Mouse (Mus musculus) ES-E14 (cell line): Measurements from ENCODE around the gene Nfkbid. TPM values are rescaled to one million over a fixed set of nuclear protein-coding genes. Genes with fewer than 3 reads are reported as not detected.
"Not testable (repeated sequence)": the region's sequence is repeated elsewhere in the genome, so short reads cannot be mapped to it uniquely, and the experiment has no call there.

Source experiments
- DNase-seq: peaks from one replicate; pipeline ENCODE4 v3.0.0-alpha.2; 2013; ENCODE audit warnings: low read depth, low spot score
- H3K27ac ChIP-seq: 2 replicates; pipeline ENCODE4 v1.5.1; 2012; ENCODE audit warnings: low read depth, mild to moderate bottlenecking, low read length, moderate library complexity, mixed read lengths; ENCODE audit not compliant: poor library complexity, insufficient read depth, severe bottlenecking
- H3K36me3 ChIP-seq: 2 replicates; pipeline ENCODE4 v1.6.1; 2012; ENCODE audit warnings: mild to moderate bottlenecking, low read length, moderate library complexity, mixed read lengths; ENCODE audit not compliant: control insufficient read depth, poor library complexity, insufficient read depth, severe bottlenecking
- H3K4me1 ChIP-seq, 2 experiments: fragments of 150-350 bp in 1 of 2; sonication (generic) in 1 of 2; 2 replicates each; pipeline ENCODE4 v1.6.1; 2012; ENCODE audit warnings: low read length in 2 of 2, mild to moderate bottlenecking in 1 of 2, mixed read lengths in 1 of 2; ENCODE audit not compliant: control insufficient read depth in 2 of 2, insufficient read depth in 2 of 2, poor library complexity in 1 of 2
- H3K4me3 ChIP-seq, 2 experiments: fragments of 150-350 bp in 1 of 2; sonication (generic) in 1 of 2; 2 replicates each; pipeline ENCODE4 v1.5.1; 2012; ENCODE audit warnings: low read length in 2 of 2, low read depth in 1 of 2, mild to moderate bottlenecking in 1 of 2, mixed read lengths in 1 of 2; ENCODE audit not compliant: insufficient read depth in 1 of 2, poor library complexity in 1 of 2, severe bottlenecking in 1 of 2
- H3K9ac ChIP-seq: 2 replicates; pipeline ENCODE4 v1.6.1; 2012; ENCODE audit warnings: low read depth, mild to moderate bottlenecking, low read length, mixed read lengths; ENCODE audit not compliant: poor library complexity, insufficient read depth, severe bottlenecking
- H3K9me3 ChIP-seq: fragments of 150-350 bp; sonication (generic); 2 replicates; pipeline ENCODE4 v1.6.1; 2012; ENCODE audit warnings: low read depth, mild to moderate bottlenecking, low read length; ENCODE audit not compliant: control insufficient read depth, insufficient read depth
- CHD2 ChIP-seq: IDR thresholded peaks from 2 replicates; pipeline ENCODE4 v1.6.1; 2014; ENCODE audit warnings: mild to moderate bottlenecking, low read depth, low read length, inconsistent platforms
- HCFC1 ChIP-seq: IDR thresholded peaks from 2 replicates; pipeline ENCODE4 v1.6.1; 2012; ENCODE audit warnings: low read length, inconsistent platforms, borderline replicate concordance; ENCODE audit not compliant: insufficient read depth
- MAFK ChIP-seq: IDR thresholded peaks from 2 replicates; pipeline ENCODE4 v1.6.1; 2014; ENCODE audit warnings: mild to moderate bottlenecking, low read depth, low read length, inconsistent platforms; ENCODE audit not compliant: insufficient read depth
- ZC3H11A ChIP-seq: IDR thresholded peaks from 2 replicates; pipeline ENCODE4 v1.6.1; 2012; ENCODE audit warnings: low read depth, mild to moderate bottlenecking, inconsistent platforms, low read length, borderline replicate concordance
- ZNF384 ChIP-seq: IDR thresholded peaks from 2 replicates; pipeline ENCODE4 v1.6.1; 2012; ENCODE audit warnings: low read depth, low read length, inconsistent platforms
- in situ Hi-C, 2 experiments: fragments of 600-800 bp; cut with MboI; formaldehyde crosslinking; loops; one replicate each; pipeline ENCODE4 v1.15.1; 2025; ENCODE audit warnings: low sequenced_read_pairs in 2 of 2, inconsistent platforms in 1 of 2; ENCODE audit not compliant: unreplicated experiment in 2 of 2
- total RNA-seq: library from RNA; depleted of rRNA; stranded (reverse); fragments of 300-350 nt; gene quantifications from 2 replicates; pipeline ENCODE4 v1.2.3, GENCODE M21; 2012; rRNA removed

Gene Nfkbid
- total RNA-seq, 1 experiment = 4.2 TPM

DNA sequence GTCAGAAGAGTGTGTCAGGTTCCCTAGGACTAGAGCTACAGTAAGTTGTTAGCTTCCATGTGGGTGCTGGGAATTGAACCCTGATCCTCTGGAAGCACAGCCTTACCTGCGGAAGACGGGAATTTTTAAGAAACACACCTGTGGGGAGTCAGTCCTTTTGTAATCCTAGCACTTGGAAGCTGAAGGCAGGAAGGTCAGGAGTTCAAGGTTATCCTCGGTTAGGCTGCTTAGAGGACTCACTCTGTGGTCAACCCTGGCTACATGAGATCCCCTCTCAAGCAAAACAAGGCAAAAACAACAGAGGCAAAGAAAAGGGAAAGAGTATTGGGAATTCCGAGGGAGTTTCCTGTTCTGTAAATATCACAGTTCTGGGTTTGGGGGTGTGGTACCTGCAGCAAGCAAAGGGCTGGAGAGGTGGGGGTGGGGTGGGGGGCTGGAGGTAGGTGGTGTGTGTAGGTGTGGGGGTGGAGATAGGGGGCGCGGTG lies 43.3 kb downstream of the Nfkbid start:
- TF ChIP-seq ZC3H11A = no peak
- no peak for TF ChIP-seq CHD2
- TF ChIP-seq ZNF384 = no peak
- no peak for TF ChIP-seq HCFC1
- no peaks in the 10 kb centered on the region for H3K9me3 ChIP-seq
- H3K4me3 ChIP-seq = peak overlapping the region; percentile 73 to 79
- H3K27ac ChIP-seq = peak overlapping the region; percentile 96
- H3K4me1 ChIP-seq = peaks cover 6 to 26% of the 10 kb centered on the region in 2 experiments
- in situ Hi-C loops = no loop called here
- H3K36me3 ChIP-seq = peaks cover 28% of the 10 kb centered on the region
- H3K9ac ChIP-seq = peak overlapping the region; percentile 80; the same call in 1 of the 2 replicates
- no peak for DNase-seq

GRCm38 (mm10) chr7:30472411-30472810 lies 50.9 kb downstream of the Nfkbid start:
- Histone ChIP-seq H3K4me1 (peaks cover 3 to 10% of the 10 kb centered on the region in 2 experiments), H3K36me3 (peaks cover 57% of the 10 kb centered on the region), H3K9me3 (no peaks in the 10 kb centered on the region), H3K9ac (no peak overlapping the region), H3K27ac (no peak overlapping the region), H3K4me3 (no peak overlapping the region)
- in situ Hi-C loops = no loop called here
- DNase-seq = no peak
- TF ChIP-seq ZC3H11A (peak; percentile 50; the same call in 1 of the 2 replicates), CHD2 (no peak)

DNA sequence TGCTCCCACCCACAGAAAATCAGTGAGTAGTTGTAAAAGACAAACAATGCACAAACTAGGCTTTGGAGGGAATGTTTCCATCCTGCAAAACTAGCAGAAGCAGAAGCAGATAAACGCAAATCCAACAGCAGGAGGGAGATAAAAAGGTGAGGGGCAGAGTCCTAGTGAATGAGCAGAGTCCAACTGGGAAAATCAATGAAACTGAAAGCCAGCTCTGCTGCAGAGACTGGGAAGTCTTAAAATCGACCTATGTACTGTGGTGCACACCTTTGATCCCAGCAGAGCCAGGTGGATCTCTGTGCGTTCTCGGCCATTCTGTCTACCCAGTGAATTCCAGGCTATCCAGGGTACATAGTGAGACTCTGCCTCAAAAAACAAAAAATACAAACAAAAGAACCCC lies 53.5 kb downstream of the Nfkbid start:
- Histone ChIP-seq H3K9ac (no peak overlapping the region), H3K27ac (no peak overlapping the region), H3K4me3 (no peak overlapping the region), H3K4me1 (peaks cover 0 to 5% of the 10 kb centered on the region in 2 experiments; a peak in 2 of 4 replicates), H3K9me3 (no peaks in the 10 kb centered on the region), H3K36me3 (peaks cover 63% of the 10 kb centered on the region)
- no peak for TF ChIP-seq ZC3H11A
- TF ChIP-seq CHD2 = no peak
- no peak for TF ChIP-seq HCFC1
- no peak for TF ChIP-seq ZNF384
- TF ChIP-seq MAFK = no peak
- in situ Hi-C loops = no loop called here
- no peak for DNase-seq

GRCm38 (mm10) chr7:30476136-30476535 lies 54.6 kb downstream of the Nfkbid start:
- in situ Hi-C loops, H3K9me3 ChIP-seq, DNase-seq, H3K4me1 ChIP-seq, H3K4me3 ChIP-seq, H3K27ac ChIP-seq, H3K9ac ChIP-seq: not testable (repeated sequence)
- H3K36me3 ChIP-seq = peaks cover 54% of the 10 kb centered on the region

DNA sequence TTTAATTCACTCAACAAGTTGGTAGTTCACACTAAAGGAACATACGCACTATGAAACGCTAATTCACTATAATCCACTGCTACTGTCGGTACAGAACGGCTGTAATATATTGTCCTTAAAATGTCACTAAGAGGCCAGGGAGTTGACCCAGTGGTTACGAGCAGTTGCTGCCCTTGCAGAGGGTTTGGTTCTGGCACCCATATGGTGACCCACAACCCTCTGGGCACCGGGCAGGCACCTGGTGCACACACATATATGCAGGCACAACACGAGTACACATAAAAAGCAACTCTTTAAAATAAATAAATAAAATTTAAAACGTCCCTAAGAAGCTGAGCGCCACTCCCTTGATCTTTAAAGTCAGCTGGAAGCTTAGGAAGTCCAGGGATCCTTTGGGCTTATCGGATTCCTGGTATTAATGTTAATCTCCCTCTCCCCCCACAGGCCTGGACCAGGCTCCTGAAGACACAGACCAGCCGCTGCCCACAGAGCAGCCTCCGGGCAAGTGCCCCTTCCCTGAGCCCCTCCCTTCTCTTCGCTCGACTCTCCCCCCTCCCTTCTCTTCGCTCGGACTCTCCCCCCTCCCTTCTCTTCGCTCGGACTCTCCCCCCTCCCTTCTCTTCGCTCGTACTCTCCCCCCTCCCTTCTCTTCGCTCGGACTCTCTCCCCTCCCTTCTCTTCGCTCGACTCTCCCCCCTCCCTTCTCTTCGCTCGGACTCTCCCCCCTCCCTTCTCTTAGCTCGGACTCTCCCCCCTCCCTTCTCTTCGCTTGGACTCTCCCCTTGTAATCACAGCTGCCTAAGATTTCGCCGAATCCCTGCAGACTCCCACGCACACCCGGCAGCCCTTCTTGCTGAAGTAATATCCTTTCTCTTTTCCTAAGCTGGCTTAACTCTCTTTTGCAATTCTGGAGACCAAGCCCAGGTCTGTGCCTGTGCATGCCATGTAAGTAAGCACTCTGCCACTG lies 56.2 kb downstream of the Nfkbid start:
- Histone ChIP-seq H3K27ac (no peak overlapping the region), H3K4me1 (no peaks in the 10 kb centered on the region; a peak in 1 of 4 replicates), H3K36me3 (peaks cover 62% of the 10 kb centered on the region), H3K4me3 (peak overlapping the region; percentile 21 to 31; a peak in 2 of 4 replicates), H3K9ac (no peak overlapping the region), H3K9me3 (no peaks in the 10 kb centered on the region)
- TF ChIP-seq CHD2 = no peak
- TF ChIP-seq ZNF384 = no peak
- TF ChIP-seq HCFC1 = no peak
- no peak for TF ChIP-seq MAFK
- no peak for TF ChIP-seq ZC3H11A
- in situ Hi-C loops = no loop called here
- no peak for DNase-seq

Other genes with a start within 250 kb of the Nfkbid start
- gene Cox7a1, start 237.6 kb upstream of the Nfkbid start, total RNA-seq = 54.8 and 57.8 TPM in 2 replicates
- 160 and 164 TPM in 2 replicates for gene Capns1, start 222.9 kb upstream of the Nfkbid start, total RNA-seq
- gene Polr2i, start 189.8 kb upstream of the Nfkbid start, total RNA-seq = 209 and 309 TPM in 2 replicates
- gene Tbcb, start 189.5 kb upstream of the Nfkbid start, total RNA-seq = 158 and 173 TPM in 2 replicates
- not detected in 2 replicates for gene Ovol3, start 186.0 kb upstream of the Nfkbid start, total RNA-seq
- 1.2 and 2.7 TPM in 2 replicates for gene Thap8, start 141.6 kb upstream of the Nfkbid start, total RNA-seq
- 21.6 and 30.5 TPM in 2 replicates for gene Wdr62, start 141.3 kb upstream of the Nfkbid start, total RNA-seq
- 4.4 and 5.4 TPM in 2 replicates for gene Clip3, start 130.0 kb upstream of the Nfkbid start, total RNA-seq
- gene Alkbh6, start 113.0 kb upstream of the Nfkbid start, total RNA-seq = 24.5 and 37.8 TPM in 2 replicates
- gene Syne4, start 106.9 kb upstream of the Nfkbid start, total RNA-seq = 14.5 and 25.5 TPM in 2 replicates
- 1.9 and 3.3 TPM in 2 replicates for gene E130208F15Rik, start 100.0 kb upstream of the Nfkbid start, total RNA-seq
- gene Sdhaf1, start 97.8 kb upstream of the Nfkbid start, total RNA-seq = 6.6 and 8.5 TPM in 2 replicates
- 2.6 and 4.4 TPM in 2 replicates for gene Lrfn3, start 59.0 kb upstream of the Nfkbid start, total RNA-seq
- not detected in 2 replicates for gene Tyrobp, start 8.0 kb upstream of the Nfkbid start, total RNA-seq
- gene Hcst, start 1.9 kb upstream of the Nfkbid start, total RNA-seq = not detected in 2 replicates
- gene Aplp1, start 23.8 kb downstream of the Nfkbid start, total RNA-seq = 36.9 and 63.7 TPM in 2 replicates
- gene Kirrel2, start 36.0 kb downstream of the Nfkbid start, total RNA-seq = 10.7 and 29.8 TPM in 2 replicates
- gene Nphs1, start 36.6 kb downstream of the Nfkbid start, total RNA-seq = 45.7 and 72.5 TPM in 2 replicates
- 0.80 and 0.90 TPM in 2 replicates for gene Prodh2, start 71.9 kb downstream of the Nfkbid start, total RNA-seq
- gene Arhgap33, start 113.3 kb downstream of the Nfkbid start, total RNA-seq = 1.0 and 1.4 TPM in 2 replicates
- 1.6 and 4.1 TPM in 2 replicates for gene Hspb6, start 130.4 kb downstream of the Nfkbid start, total RNA-seq
- 6.8 and 10.8 TPM in 2 replicates for gene Proser3, start 130.6 kb downstream of the Nfkbid start, total RNA-seq
- gene Lin37, start 138.1 kb downstream of the Nfkbid start, total RNA-seq = 12.4 and 15.8 TPM in 2 replicates
- 56.9 and 65.8 TPM in 2 replicates for gene U2af1l4, start 141.6 kb downstream of the Nfkbid start, total RNA-seq
- gene Gm49396, start 141.6 kb downstream of the Nfkbid start, total RNA-seq = 4.1 and 6.8 TPM in 2 replicates
- 64.9 and 65.3 TPM in 2 replicates for gene Psenen, start 141.9 kb downstream of the Nfkbid start, total RNA-seq
- gene Igflr1, start 143.7 kb downstream of the Nfkbid start, total RNA-seq = 1.3 and 3.3 TPM in 2 replicates
- 73.7 and 98.6 TPM in 2 replicates for gene Kmt2b, start 167.0 kb downstream of the Nfkbid start, total RNA-seq
- gene Zbtb32, start 177.2 kb downstream of the Nfkbid start, total RNA-seq = 20.8 and 24.6 TPM in 2 replicates
- gene Upk1a, start 191.1 kb downstream of the Nfkbid start, total RNA-seq = 1.8 and 2.5 TPM in 2 replicates
- 478 and 576 TPM in 2 replicates for gene Cox6b1, start 204.4 kb downstream of the Nfkbid start, total RNA-seq
- 1.5 and 2.1 TPM in 2 replicates for gene Etv2, start 214.1 kb downstream of the Nfkbid start, total RNA-seq
- gene Rbm42, start 228.6 kb downstream of the Nfkbid start, total RNA-seq = 66.5 and 86.0 TPM in 2 replicates
- gene Haus5, start 243.3 kb downstream of the Nfkbid start, total RNA-seq = 25.1 and 41.4 TPM in 2 replicates
- gene Pmis2, start 249.9 kb downstream of the Nfkbid start, total RNA-seq = 0.36 and 0.37 TPM in 2 replicates